Mouse (Mus musculus) heart, embryonic 14.5 days (tissue): ENCODE results near the gene Nrtn. TPM values are rescaled to one million over a fixed set of nuclear protein-coding genes. Genes with fewer than 3 reads are reported as not detected.

Experiments
- polyA plus RNA-seq: library from polyadenylated mRNA; unstranded; fragments of >200 nt; fragmentation: Nextera tagmentation; extraction: Ambion mirVana; gene quantifications from 2 replicates; pipeline ENCODE4 v1.2.1, GENCODE M21; 2014

Nrtn gene
- polyA plus RNA-seq, 1 experiment from 2014 or later: 31.5 TPM

Other genes starting within 250 kb of the Nrtn start
- gene Znrf4, start 245.1 kb downstream of the Nrtn start, polyA plus RNA-seq: not detected in 2 replicates
- 0.16 and 0.58 TPM in 2 replicates for gene Gm20219, start 203.1 kb downstream of the Nrtn start, polyA plus RNA-seq
- 36.5 and 43.5 TPM in 2 replicates for gene Safb2, start 172.9 kb downstream of the Nrtn start, polyA plus RNA-seq
- 52.9 and 58.9 TPM in 2 replicates for gene Safb, start 172.7 kb downstream of the Nrtn start, polyA plus RNA-seq
- 390 and 398 TPM in 2 replicates for gene 2410015M20Rik, start 147.8 kb downstream of the Nrtn start, polyA plus RNA-seq
- 1,567 and 1,751 TPM in 2 replicates for gene Rpl36, start 144.1 kb downstream of the Nrtn start, polyA plus RNA-seq
- gene Lonp1, start 130.6 kb downstream of the Nrtn start, polyA plus RNA-seq: 58.6 and 59.0 TPM in 2 replicates
- 0.46 and 0.50 TPM in 2 replicates for gene Catsperd, start 129.4 kb downstream of the Nrtn start, polyA plus RNA-seq
- 54.4 and 58.1 TPM in 2 replicates for gene Ranbp3, start 84.2 kb downstream of the Nrtn start, polyA plus RNA-seq
- 1,100 and 1,119 TPM in 2 replicates for gene Ndufa11, start 39.8 kb downstream of the Nrtn start, polyA plus RNA-seq
- 17.7 TPM in 2 replicates for gene Vmac, start 39.5 kb downstream of the Nrtn start, polyA plus RNA-seq
- 28.8 and 31.3 TPM in 2 replicates for gene Dus3l, start 7.2 kb upstream of the Nrtn start, polyA plus RNA-seq
- gene Prr22, start 12.7 kb upstream of the Nrtn start, polyA plus RNA-seq: 0.96 and 1.2 TPM in 2 replicates
- gene Rfx2, start 73.5 kb upstream of the Nrtn start, polyA plus RNA-seq: 4.3 and 5.0 TPM in 2 replicates
- gene Acsbg2, start 116.9 kb upstream of the Nrtn start, polyA plus RNA-seq: not detected in 2 replicates
- gene 1700061G19Rik, start 117.9 kb upstream of the Nrtn start, polyA plus RNA-seq: 0.35 and 0.74 TPM in 2 replicates
- 11.4 and 20.4 TPM in 2 replicates for gene Mllt1, start 177.9 kb upstream of the Nrtn start, polyA plus RNA-seq
- 0.16 TPM in 1 of 2 replicates, not detected in the other for gene Acer1, start 224.6 kb upstream of the Nrtn start, polyA plus RNA-seq
- gene Clpp, start 232.8 kb upstream of the Nrtn start, polyA plus RNA-seq: 120 and 128 TPM in 2 replicates
- gene Alkbh7, start 239.8 kb upstream of the Nrtn start, polyA plus RNA-seq: 54.9 and 55.7 TPM in 2 replicates
- gene Pspn, start 242.5 kb upstream of the Nrtn start, polyA plus RNA-seq: not detected in 2 replicates